Mouse (Mus musculus): ENCODE data around the gene Npy4r. TPM values are rescaled to one million over a fixed set of nuclear protein-coding genes. Genes with fewer than 3 reads are reported as not detected.

Npy4r gene
- total RNA-seq (2021), result under 1 TPM; 0.16 TPM
- long read RNA-seq, experiment 1, result 0 reads
- long read RNA-seq, experiment 2, result 0 reads

GRCm38 (mm10) chr14:34152342-34152741, at the start of gene Npy4r:
TSS of gene Npy4r (minus strand) at chr14:34152489.
- DNase-seq, result peak; percentile 48

- DNase-seq, result peak; percentile 52
Measured at GRCm38 (mm10) chr14:34201231-34202035, 49.1 kb upstream of the Npy4r start, which contains the start of gene Gprin2. TSS of gene Gprin2 (minus strand) at chr14:34201653.

- DNase-seq, result peak; percentile 41
Measured at GRCm38 (mm10) chr14:34200738-34201230, 48.5 kb upstream of the Npy4r start.

- DNase-seq, result no peak
Measured at GRCm38 (mm10) chr14:34196706-34197105, 44.4 kb upstream of the Npy4r start.

- no peak for DNase-seq
Measured at GRCm38 (mm10) chr14:34195466-34195865, 43.2 kb upstream of the Npy4r start.

- no peak for DNase-seq
Measured at GRCm38 (mm10) chr14:34193879-34194278, 41.6 kb upstream of the Npy4r start.

- no peak for DNase-seq
Measured at GRCm38 (mm10) chr14:34190361-34190760, 38.1 kb upstream of the Npy4r start.

GRCm38 (mm10) chr14:34188629-34189028, 36.3 kb upstream of the Npy4r start:
- DNase-seq, result peak; percentile 54

GRCm38 (mm10) chr14:34183101-34183500, 30.8 kb upstream of the Npy4r start:
- DNase-seq, result no peak

- DNase-seq, result no peak
Measured at GRCm38 (mm10) chr14:34179351-34179750, 27.1 kb upstream of the Npy4r start.

- no peak for DNase-seq
Measured at GRCm38 (mm10) chr14:34171107-34171506, 18.8 kb upstream of the Npy4r start.

- DNase-seq, result no peak
Measured at GRCm38 (mm10) chr14:34155752-34156151, 3.5 kb upstream of the Npy4r start.

- DNase-seq, result peak; percentile 67
Measured at GRCm38 (mm10) chr14:34154601-34155337, 2.5 kb upstream of the Npy4r start.

- DNase-seq, result no peak
Measured at GRCm38 (mm10) chr14:34142915-34143314, 9.4 kb downstream of the Npy4r start.

GRCm38 (mm10) chr14:34142316-34142715, 10.0 kb downstream of the Npy4r start:
- DNase-seq, result no peak

- no peak for DNase-seq
Measured at GRCm38 (mm10) chr14:34139671-34140664, 12.3 kb downstream of the Npy4r start.

- DNase-seq, result no peak
Measured at GRCm38 (mm10) chr14:34135391-34135790, 16.9 kb downstream of the Npy4r start.

- no peak for DNase-seq
Measured at GRCm38 (mm10) chr14:34131216-34131615, 21.1 kb downstream of the Npy4r start.

- DNase-seq, result no peak
Measured at GRCm38 (mm10) chr14:34121691-34122090, 30.6 kb downstream of the Npy4r start.

GRCm38 (mm10) chr14:34120923-34121351, 31.4 kb downstream of the Npy4r start:
- no peak for DNase-seq

- no peak for DNase-seq
Measured at GRCm38 (mm10) chr14:34120016-34120910, 32.0 kb downstream of the Npy4r start.

All from gastrocnemius, postnatal 10 days (tissue).